Mouse (Mus musculus): ENCODE measurements around the gene Fam69b.

DNA sequence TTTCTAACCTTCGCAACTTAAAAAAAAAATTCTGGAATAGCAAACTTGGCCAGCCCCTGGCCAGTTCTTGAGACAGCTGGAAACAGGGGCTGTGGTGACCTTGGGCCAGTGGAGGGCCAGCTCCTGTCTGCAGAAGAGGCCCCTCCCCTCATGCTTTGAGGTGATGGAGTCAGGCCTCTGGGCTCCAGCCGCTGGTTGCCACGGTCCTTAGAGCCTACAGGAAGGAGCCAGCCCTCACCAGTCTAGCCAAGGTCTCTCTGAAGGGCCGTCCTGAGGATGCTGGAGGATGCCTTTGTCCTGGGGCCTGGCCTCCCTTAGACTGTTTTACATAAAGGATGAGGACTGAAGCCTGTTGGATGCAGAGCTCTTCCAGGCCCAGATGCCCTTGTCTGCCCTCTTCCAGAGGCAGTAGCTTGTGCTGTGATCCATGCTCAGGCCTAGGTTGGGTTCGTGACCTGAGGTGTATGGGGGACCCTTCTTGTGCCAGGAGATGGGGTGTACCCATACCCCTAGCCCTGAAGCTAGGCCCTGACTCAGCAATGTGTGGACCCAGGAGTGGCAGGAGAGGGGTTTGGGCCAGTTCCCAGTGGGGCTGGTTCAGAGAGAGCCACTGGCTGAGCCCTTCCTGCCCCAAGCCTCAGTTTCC is 658 bp downstream of the Fam69b start:
- no peak for TF ChIP-seq CTCF (IDR thresholded peaks at IDR 0.05; ENCODE audit: low read depth, low read length)
- TF ChIP-seq POLR2A (IDR thresholded peaks at IDR 0.05; ENCODE audit: extremely low read depth, insufficient read depth, low read length): no peak

Data from liver, adult 2 months (tissue).